9 mouse cellular contexts compared by ENCODE assay signal in the genomic region with DNA sequence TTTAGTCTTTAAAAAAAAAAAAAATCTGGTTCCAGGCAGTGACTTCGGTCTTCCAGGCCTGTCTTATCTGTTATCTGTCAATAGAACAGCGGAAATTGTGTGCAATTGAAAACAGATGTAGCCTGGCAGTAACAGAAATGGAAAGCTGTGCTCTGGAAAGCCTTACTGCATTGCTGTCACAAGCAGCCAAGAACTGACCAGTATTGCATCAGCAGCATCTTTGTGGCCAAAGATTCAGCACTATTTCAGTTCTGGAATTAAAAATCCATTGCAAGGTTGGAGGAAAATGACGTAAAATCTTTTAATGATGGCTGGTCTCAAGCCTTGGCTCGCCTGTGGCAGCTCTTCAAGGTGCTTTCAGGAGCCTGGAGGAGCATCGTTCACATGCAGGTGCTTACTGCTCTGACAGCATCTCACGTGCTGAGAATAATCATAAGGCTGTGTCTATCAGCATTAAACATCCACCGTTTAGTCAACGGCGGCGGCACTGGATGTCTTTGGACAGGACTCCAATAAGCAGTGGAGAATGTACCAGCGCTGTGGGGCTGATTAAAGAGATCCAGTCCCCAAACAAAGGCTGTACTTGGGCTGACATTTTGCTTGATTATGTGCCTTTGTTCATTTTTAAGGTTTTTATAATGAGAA.
A peak's percentile ranks its signal among the peaks of the same experiment; 100 is the strongest.
DNase-seq lines count a peak whose midpoint lies in the region; ATAC-seq and TF ChIP-seq lines count a peak whose summit lies in the region.
"Had no signal": no experiment of that assay in that cellular context is flagged by ENCODE, and none has a peak within 500 bp of the region (broad histone marks: within the 10 kb centered on the region; RNA-seq: fewer than 3 reads in every experiment).

No protein-coding gene starts in this region.

- H3K4me1 ChIP-seq in limb, embryonic 11.5 days (ENCODE audit: control insufficient read depth, insufficient read depth, low read length) = peaks cover 3% of the 10 kb centered on the region; the same call in 1 of the 2 replicates
- H3K4me1 ChIP-seq in kidney, adult 2 months (ENCODE audit: control insufficient read depth, insufficient read depth, low read length) = no peaks in the 10 kb centered on the region

- no peak for TF ChIP-seq POLR2A in kidney, adult 2 months (IDR thresholded peaks at IDR 0.05; ENCODE audit: low read depth, low read length)

- 35% methylated on average over 11 of the region's 11 CpGs for WGBS in limb, embryonic 11.5 days
- 82% methylated on average over 11 of the region's 11 CpGs for WGBS in kidney, adult 2 months

- peak; percentile 9 for DNase-seq in adrenal gland, adult 8-10 months
- no peak for DNase-seq in adrenal gland, postnatal 36 days
- DNase-seq in 416B (ENCODE audit: low read depth) = peak; percentile 1
- peak; percentile 28 for DNase-seq in gastrocnemius, adult 2 months
- DNase-seq in limb, embryonic 11.5 days (ENCODE audit: low spot score) = peak; percentile 29
- no peak for DNase-seq in spleen, adult 12 weeks (ENCODE audit: low spot score)
- DNase-seq in kidney, adult 2 months = no peak

- H3K9ac ChIP-seq in limb, embryonic 11.5 days (ENCODE audit: low read length) = no peak overlapping the region
- H3K9ac ChIP-seq: limb, embryonic 12.5 days had no signal

- no peak overlapping the region for H3K4me2 ChIP-seq in limb, embryonic 11.5 days (ENCODE audit: low read depth, severe bottlenecking)
- H3K4me2 ChIP-seq: limb, embryonic 12.5 days had no signal

- intact Hi-C loops in gastrocnemius, adult 2 months (cut with DNase I) = no loop called here

- H3K27me3 ChIP-seq in limb, embryonic 11.5 days (ENCODE audit: control insufficient read depth, insufficient read depth, low read length) = no peaks in the 10 kb centered on the region
- no peaks in the 10 kb centered on the region for H3K27me3 ChIP-seq in kidney, adult 2 months (replicated peaks; ENCODE audit: control insufficient read depth, insufficient read depth, low read length)

- no peak overlapping the region for H3K4me3 ChIP-seq in gastrocnemius, adult 2 months
- no peak overlapping the region for H3K4me3 ChIP-seq in limb, embryonic 11.5 days (ENCODE audit: low read depth, low read length)
- H3K4me3 ChIP-seq in kidney, adult 2 months (ENCODE audit: insufficient read depth, low read depth, low read length) = no peak overlapping the region
- H3K4me3 ChIP-seq: limb, embryonic 12.5 days had no signal

- no peaks in the 10 kb centered on the region for H3K36me3 ChIP-seq in limb, embryonic 11.5 days (ENCODE audit: control insufficient read depth, insufficient read depth, low read length)
- no peaks in the 10 kb centered on the region for H3K36me3 ChIP-seq in kidney, adult 2 months (ENCODE audit: control insufficient read depth, insufficient read depth, low read length)
- H3K36me3 ChIP-seq: limb, embryonic 12.5 days had no signal

- peak; percentile 54; the same call in 1 of the 2 replicates for ATAC-seq in limb, embryonic 11.5 days (ENCODE audit: insufficient number of reproducible peaks, low FRiP score, low TSS enrichment, low read depth)
- no peak for ATAC-seq in frontal cortex, adult (ENCODE audit: low TSS enrichment)

- TF ChIP-seq CTCF in gastrocnemius, adult 2 months (IDR thresholded peaks at IDR 0.05) = no peak
- TF ChIP-seq CTCF in kidney, adult 2 months (conservative IDR thresholded peaks at IDR 0.05; ENCODE audit: insufficient read depth, insufficient read length, low read depth, low read length) = no peak

- H3K27ac ChIP-seq in gastrocnemius, adult 2 months = no peak overlapping the region
- no peak overlapping the region for H3K27ac ChIP-seq in limb, embryonic 11.5 days (replicated peaks; ENCODE audit: low read depth, low read length)
- H3K27ac ChIP-seq in kidney, adult 2 months (ENCODE audit: insufficient read depth, low read depth, low read length) = no peak overlapping the region
- H3K27ac ChIP-seq: limb, embryonic 12.5 days had no signal

- H3K9me3 ChIP-seq in limb, embryonic 11.5 days (ENCODE audit: control insufficient read depth, low read length) = no peaks in the 10 kb centered on the region
- H3K9me3 ChIP-seq: limb, embryonic 12.5 days had no signal

Comparison
In these comparisons a context has a peak if more than half of its experiments do, and no peak if none do; other contexts are left out.
1. DNase-seq: peak in adrenal gland, adult 8-10 months (single experiment), 416B (single experiment), gastrocnemius, adult 2 months (single experiment) and limb, embryonic 11.5 days (single experiment); none in adrenal gland, postnatal 36 days (0 of 2), spleen, adult 12 weeks (single experiment) and kidney, adult 2 months (single experiment).